Mouse (Mus musculus): ENCODE data around the gene Hexb. TPM values are rescaled to one million over a fixed set of nuclear protein-coding genes. Genes with fewer than 3 reads are reported as not detected.

Hexb gene
- 82.6 and 294 TPM in 2 replicates for polyA plus RNA-seq (2012; rRNA removed)

DNA sequence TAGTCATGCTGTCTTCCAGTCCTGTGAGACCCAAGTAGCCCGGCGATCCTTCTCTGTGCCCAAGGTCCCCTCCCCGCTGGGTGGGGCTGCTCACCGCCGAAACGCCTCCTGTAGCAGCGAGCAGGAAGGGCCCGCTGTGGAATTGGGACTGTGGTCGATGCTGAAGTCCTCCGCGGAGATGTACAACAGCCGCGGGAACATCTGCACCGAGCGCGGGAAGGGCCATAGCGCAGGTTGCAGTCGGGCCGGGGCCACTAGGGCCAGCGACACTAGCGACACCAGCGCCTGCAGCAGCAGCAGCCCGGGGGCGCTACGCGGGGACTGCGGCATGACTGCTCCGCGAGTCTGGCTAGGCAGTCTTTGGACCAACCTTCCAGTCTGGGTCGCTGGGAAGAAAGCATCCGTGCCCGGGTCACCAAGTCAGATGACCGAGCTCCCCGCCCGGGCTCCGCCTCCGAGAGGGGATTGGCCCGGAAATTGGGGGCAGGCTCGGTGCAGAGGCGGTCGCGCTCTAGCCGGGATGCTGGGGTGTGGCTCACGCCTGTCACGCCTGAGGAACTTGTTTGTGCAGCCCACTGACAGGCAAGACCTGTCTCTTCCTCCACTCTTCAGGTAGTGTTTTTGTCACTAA is at the start of gene Hexb:
Gene Hexb (minus strand): TSS at position 426 of the 631 bp plus-strand sequence.
- peaks cover 6% of the 10 kb centered on the region for H3K36me3 ChIP-seq (ENCODE audit: control insufficient read depth, insufficient read depth, low read length)
- H3K4me3 ChIP-seq (ENCODE audit: low read depth, low read length), result peak within 1 kb of the TSS; percentile 74
- under 1% methylated on average over 45 of the region's 45 CpGs for WGBS
- peaks cover 8% of the 10 kb centered on the region for H3K4me1 ChIP-seq (ENCODE audit: control insufficient read depth, insufficient read depth, insufficient read length, low read length)
- TF ChIP-seq POLR2A (IDR thresholded peaks at IDR 0.05; ENCODE audit: low read depth, low read length), result peak; percentile 61
- TF ChIP-seq CTCF (IDR thresholded peaks at IDR 0.05; ENCODE audit: extremely low read depth, insufficient read length, insufficient replicate concordance, low read depth, low read length), result no peak
- H3K27ac ChIP-seq (ENCODE audit: insufficient read depth, low read depth, low read length), result peak within 1 kb of the TSS; percentile 76
- H3K27me3 ChIP-seq (ENCODE audit: control insufficient read depth, insufficient read depth, low read length), result no peaks in the 10 kb centered on the region

DNA sequence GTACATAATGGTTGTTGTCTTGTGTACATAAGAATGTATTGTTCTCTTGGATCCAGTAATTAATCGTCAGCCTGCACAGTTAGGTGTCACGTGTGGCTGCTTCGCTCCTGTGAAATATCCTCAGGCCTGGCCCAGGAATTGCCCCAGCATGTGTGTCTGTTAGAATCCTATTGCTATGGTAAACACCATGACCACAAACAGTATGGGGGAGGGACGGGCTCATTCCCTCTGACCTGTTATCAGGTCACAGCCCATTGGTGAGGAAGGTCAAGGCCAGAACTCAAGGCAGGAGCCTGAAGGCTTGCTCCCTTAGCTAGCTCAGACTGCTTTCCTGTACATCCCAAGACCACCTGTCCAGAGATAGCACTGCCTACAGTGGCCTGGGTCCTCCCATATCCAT is 49.6 kb upstream of the Hexb start:
- 78% methylated on average over 4 of the region's 4 CpGs for WGBS
- peaks cover 5% of the 10 kb centered on the region; the same call in 1 of the 2 replicates for H3K4me1 ChIP-seq (ENCODE audit: control insufficient read depth, insufficient read depth, insufficient read length, low read length)
- TF ChIP-seq CTCF (IDR thresholded peaks at IDR 0.05; ENCODE audit: extremely low read depth, insufficient read length, insufficient replicate concordance, low read depth, low read length) (no peak), POLR2A (IDR thresholded peaks at IDR 0.05; ENCODE audit: low read depth, low read length) (no peak)
- H3K27me3 ChIP-seq (ENCODE audit: control insufficient read depth, insufficient read depth, low read length), result no peaks in the 10 kb centered on the region
- H3K4me3 ChIP-seq (ENCODE audit: low read depth, low read length), result no peak overlapping the region
- H3K27ac ChIP-seq (ENCODE audit: insufficient read depth, low read depth, low read length), result no peak overlapping the region
- H3K36me3 ChIP-seq (ENCODE audit: control insufficient read depth, insufficient read depth, low read length), result peaks cover 53% of the 10 kb centered on the region

DNA sequence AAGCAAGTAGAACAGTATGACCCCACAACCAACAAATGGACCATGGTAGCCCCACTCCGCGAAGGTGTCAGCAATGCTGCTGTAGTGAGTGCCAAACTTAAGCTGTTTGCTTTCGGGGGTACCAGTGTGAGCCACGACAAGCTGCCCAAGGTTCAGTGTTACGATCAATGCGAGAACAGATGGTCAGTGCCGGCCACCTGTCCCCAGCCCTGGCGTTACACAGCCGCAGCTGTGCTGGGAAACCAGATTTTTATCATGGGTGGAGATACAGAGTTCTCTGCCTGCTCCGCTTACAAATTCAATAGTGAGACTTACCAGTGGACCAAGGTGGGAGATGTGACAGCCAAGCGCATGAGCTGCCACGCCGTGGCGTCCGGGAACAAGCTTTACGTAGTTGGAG is 48.1 kb upstream of the Hexb start:
- 89% methylated on average over 16 of the region's 16 CpGs for WGBS
- Histone ChIP-seq H3K27ac (ENCODE audit: insufficient read depth, low read depth, low read length) (no peak overlapping the region), H3K36me3 (ENCODE audit: control insufficient read depth, insufficient read depth, low read length) (peaks cover 42% of the 10 kb centered on the region), H3K27me3 (ENCODE audit: control insufficient read depth, insufficient read depth, low read length) (no peaks in the 10 kb centered on the region), H3K4me3 (ENCODE audit: low read depth, low read length) (no peak overlapping the region), H3K4me1 (ENCODE audit: control insufficient read depth, insufficient read depth, insufficient read length, low read length) (peaks cover 9% of the 10 kb centered on the region; the same call in 1 of the 2 replicates)
- TF ChIP-seq CTCF (IDR thresholded peaks at IDR 0.05; ENCODE audit: extremely low read depth, insufficient read length, insufficient replicate concordance, low read depth, low read length) (no peak), POLR2A (IDR thresholded peaks at IDR 0.05; ENCODE audit: low read depth, low read length) (no peak)

DNA sequence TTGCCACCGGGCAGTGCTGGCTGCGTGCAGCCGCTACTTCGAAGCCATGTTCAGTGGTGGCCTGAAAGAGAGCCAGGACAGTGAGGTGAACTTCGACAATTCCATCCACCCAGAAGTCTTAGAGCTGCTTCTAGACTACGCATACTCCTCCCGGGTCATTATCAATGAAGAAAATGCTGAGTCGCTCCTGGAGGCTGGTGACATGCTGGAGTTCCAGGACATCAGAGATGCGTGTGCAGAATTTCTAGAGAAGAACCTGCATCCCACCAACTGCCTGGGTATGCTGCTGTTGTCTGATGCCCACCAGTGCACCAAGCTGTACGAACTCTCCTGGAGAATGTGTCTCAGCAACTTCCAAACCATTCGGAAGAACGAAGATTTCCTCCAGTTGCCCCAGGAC is 47.0 kb upstream of the Hexb start:
- no peak overlapping the region for H3K4me3 ChIP-seq (ENCODE audit: low read depth, low read length)
- 88% methylated on average over 12 of the region's 12 CpGs for WGBS

DNA sequence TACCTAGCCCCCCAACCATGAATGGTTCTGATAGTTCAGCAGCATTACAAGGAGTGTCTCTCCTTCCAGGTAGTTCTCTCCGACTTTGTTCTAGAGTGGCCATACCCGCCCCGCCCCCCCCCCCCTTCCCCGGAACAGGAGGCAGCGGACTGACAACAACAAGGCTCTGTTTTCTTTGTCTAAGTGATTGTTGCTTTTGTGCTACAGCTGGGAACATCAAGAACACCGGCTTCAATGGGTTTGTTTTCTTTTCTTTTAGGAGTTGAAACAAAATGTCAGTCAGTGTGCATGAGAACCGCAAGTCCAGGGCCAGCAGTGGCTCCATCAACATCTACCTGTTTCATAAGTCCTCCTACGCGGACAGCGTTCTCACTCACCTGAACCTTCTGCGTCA is 46.6 kb upstream of the Hexb start:
- no peak for TF ChIP-seq CTCF (IDR thresholded peaks at IDR 0.05; ENCODE audit: extremely low read depth, insufficient read length, insufficient replicate concordance, low read depth, low read length)
- no peak for TF ChIP-seq POLR2A (IDR thresholded peaks at IDR 0.05; ENCODE audit: low read depth, low read length)
- H3K36me3 ChIP-seq (ENCODE audit: control insufficient read depth, insufficient read depth, low read length), result peaks cover 30% of the 10 kb centered on the region

More for the DNA sequence above, 47.0 kb upstream of the Hexb start:
- Histone ChIP-seq H3K27me3 (ENCODE audit: control insufficient read depth, insufficient read depth, low read length) (no peaks in the 10 kb centered on the region), H3K4me1 (ENCODE audit: control insufficient read depth, insufficient read depth, insufficient read length, low read length) (peaks cover 12% of the 10 kb centered on the region; the same call in 1 of the 2 replicates), H3K36me3 (ENCODE audit: control insufficient read depth, insufficient read depth, low read length) (peaks cover 33% of the 10 kb centered on the region), H3K27ac (ENCODE audit: insufficient read depth, low read depth, low read length) (no peak overlapping the region)
- TF ChIP-seq CTCF (IDR thresholded peaks at IDR 0.05; ENCODE audit: extremely low read depth, insufficient read length, insufficient replicate concordance, low read depth, low read length) (no peak), POLR2A (IDR thresholded peaks at IDR 0.05; ENCODE audit: low read depth, low read length) (no peak)

DNA sequence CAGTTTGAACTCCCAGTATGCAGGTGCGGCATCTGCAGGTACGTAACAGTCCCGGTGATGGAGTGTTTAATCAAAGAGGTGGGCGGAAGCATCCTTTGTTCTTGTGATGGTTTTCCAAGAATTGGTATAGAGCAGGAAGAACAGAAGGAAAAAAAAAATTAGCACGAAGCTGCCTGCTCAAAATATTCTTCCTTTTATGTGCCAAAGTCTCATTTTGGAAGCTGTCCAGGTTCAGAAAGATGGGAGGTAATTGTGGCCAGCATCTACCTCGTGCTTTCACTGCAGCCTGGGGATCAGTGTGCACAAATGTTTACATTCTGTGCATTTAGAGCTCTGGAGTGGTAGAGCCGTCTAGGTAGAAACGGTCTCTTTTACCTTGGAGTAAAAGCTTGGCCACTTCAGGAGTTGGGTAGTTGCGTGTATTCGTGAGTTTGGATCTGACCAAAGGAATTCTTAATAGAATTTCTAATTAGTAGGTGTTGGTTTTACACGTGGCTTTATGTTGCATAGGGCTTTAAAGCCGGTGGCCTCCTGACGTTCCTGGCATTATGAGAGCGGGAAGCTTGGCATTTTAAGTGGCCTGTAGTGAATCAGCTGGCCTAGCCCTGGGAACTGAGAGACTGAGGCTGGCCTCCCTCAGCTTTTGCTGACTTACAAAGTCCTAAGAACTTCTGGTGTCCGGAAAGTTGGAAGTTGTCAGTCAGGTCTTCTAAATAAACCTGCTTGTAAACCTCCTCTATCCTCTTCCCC is 46.0 kb upstream of the Hexb start:
- no peak overlapping the region for H3K4me3 ChIP-seq (ENCODE audit: low read depth, low read length)

More for the DNA sequence above, 46.6 kb upstream of the Hexb start:
- Histone ChIP-seq H3K27me3 (ENCODE audit: control insufficient read depth, insufficient read depth, low read length) (no peaks in the 10 kb centered on the region), H3K27ac (ENCODE audit: insufficient read depth, low read depth, low read length) (no peak overlapping the region), H3K4me1 (ENCODE audit: control insufficient read depth, insufficient read depth, insufficient read length, low read length) (peaks cover 13% of the 10 kb centered on the region), H3K4me3 (ENCODE audit: low read depth, low read length) (no peak overlapping the region)
- WGBS, result 78% methylated on average over 11 of the region's 11 CpGs

DNA sequence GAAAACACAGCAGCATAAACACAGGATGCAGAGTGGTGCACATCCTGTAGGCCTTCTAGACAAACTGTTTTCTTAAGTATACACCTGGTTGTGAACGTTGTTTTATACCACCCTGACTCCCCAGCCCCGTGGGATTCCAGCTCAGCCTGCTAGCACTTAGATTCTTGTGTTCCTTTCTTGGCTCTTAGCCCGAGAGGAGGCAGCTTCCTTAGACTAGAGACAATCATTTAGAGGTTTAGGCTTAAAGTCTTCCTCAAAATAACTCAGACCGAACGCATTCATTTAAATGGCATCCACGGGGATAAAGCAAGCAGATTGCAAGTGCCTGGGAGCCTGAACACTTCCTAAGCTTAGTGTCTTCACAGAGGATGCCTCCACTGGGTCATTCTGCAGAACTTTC is 44.6 kb upstream of the Hexb start:
- no peak for TF ChIP-seq CTCF (IDR thresholded peaks at IDR 0.05; ENCODE audit: extremely low read depth, insufficient read length, insufficient replicate concordance, low read depth, low read length)
- TF ChIP-seq POLR2A (IDR thresholded peaks at IDR 0.05; ENCODE audit: low read depth, low read length), result no peak
- Histone ChIP-seq H3K36me3 (ENCODE audit: control insufficient read depth, insufficient read depth, low read length) (peaks cover 23% of the 10 kb centered on the region), H3K4me3 (ENCODE audit: low read depth, low read length) (peak overlapping the region; percentile 22), H3K27me3 (ENCODE audit: control insufficient read depth, insufficient read depth, low read length) (no peaks in the 10 kb centered on the region), H3K27ac (ENCODE audit: insufficient read depth, low read depth, low read length) (no peak overlapping the region; the same call in 1 of the 2 replicates), H3K4me1 (ENCODE audit: control insufficient read depth, insufficient read depth, insufficient read length, low read length) (peaks cover 21% of the 10 kb centered on the region)
- 13% methylated on average over 6 of the region's 6 CpGs for WGBS

More for the DNA sequence above, 46.0 kb upstream of the Hexb start:
- peaks cover 15% of the 10 kb centered on the region for H3K4me1 ChIP-seq (ENCODE audit: control insufficient read depth, insufficient read depth, insufficient read length, low read length)
- no peak overlapping the region for H3K27ac ChIP-seq (ENCODE audit: insufficient read depth, low read depth, low read length)
- TF ChIP-seq CTCF (IDR thresholded peaks at IDR 0.05; ENCODE audit: extremely low read depth, insufficient read length, insufficient replicate concordance, low read depth, low read length), result no peak
- no peak for TF ChIP-seq POLR2A (IDR thresholded peaks at IDR 0.05; ENCODE audit: low read depth, low read length)
- H3K36me3 ChIP-seq (ENCODE audit: control insufficient read depth, insufficient read depth, low read length), result peaks cover 30% of the 10 kb centered on the region
- 43% methylated on average over 15 of the region's 15 CpGs for WGBS
- H3K27me3 ChIP-seq (ENCODE audit: control insufficient read depth, insufficient read depth, low read length), result no peaks in the 10 kb centered on the region

Measured in small intestine, adult 2 months (tissue).